Mouse (Mus musculus) forebrain, embryonic 13.5 days (tissue): ENCODE results near the gene Ctnnd2. TPM values are rescaled to one million over a fixed set of nuclear protein-coding genes. Genes with fewer than 3 reads are reported as not detected.
A peak's percentile ranks its signal among the peaks of the same experiment; 100 is the strongest.

ENCODE experiments used
- ATAC-seq: fragments of 200-750 bp; cut with Nextera tagmentation; 2 replicates; pipeline ENCODE4 v1.8.0; 2017
- H3K27ac ChIP-seq: fragments of 300-500 bp; sonication (generic); 2 replicates; pipeline ENCODE4 v1.5.1; 2015; ENCODE audit warnings: inconsistent platforms, mild to moderate bottlenecking, moderate library complexity
- H3K27me3 ChIP-seq: fragments of 300-500 bp; sonication (generic); 2 replicates; pipeline ENCODE4 v1.6.1; 2015; ENCODE audit warnings: mild to moderate bottlenecking, inconsistent platforms
- H3K36me3 ChIP-seq: fragments of 300-500 bp; sonication (generic); 2 replicates; pipeline ENCODE4 v1.6.1; 2015; ENCODE audit warnings: mild to moderate bottlenecking, inconsistent platforms; ENCODE audit not compliant: poor library complexity, severe bottlenecking
- H3K4me1 ChIP-seq: fragments of 300-500 bp; sonication (generic); 2 replicates; pipeline ENCODE4 v1.6.1; 2015; ENCODE audit warnings: inconsistent platforms
- H3K4me2 ChIP-seq: fragments of 300-500 bp; sonication (generic); 2 replicates; pipeline ENCODE4 v1.6.1; 2015; ENCODE audit warnings: inconsistent platforms, mild to moderate bottlenecking, moderate library complexity
- H3K4me3 ChIP-seq: fragments of 300-500 bp; sonication (generic); 2 replicates; pipeline ENCODE4 v1.5.1; 2015; ENCODE audit warnings: mild to moderate bottlenecking, inconsistent platforms
- H3K9ac ChIP-seq: fragments of 300-500 bp; sonication (generic); 2 replicates; pipeline ENCODE4 v1.6.1; 2015; ENCODE audit warnings: mild to moderate bottlenecking, inconsistent platforms
- H3K9me3 ChIP-seq: fragments of 300-500 bp; sonication (generic); replicated peaks from 2 replicates; pipeline ENCODE4 v1.6.1; 2016; ENCODE audit warnings: inconsistent platforms
- WGBS: fragments of 180-500 bp; shearing (Covaris S2); methylation state at CpG from one replicate; pipeline ENCODE4 v1.1.7; 2015; 5-methylcytosine and 5-hydroxymethylcytosine counted together
- polyA plus RNA-seq: library from polyadenylated mRNA; unstranded; fragments of >200 nt; fragmentation: Nextera tagmentation; extraction: Ambion mirVana; gene quantifications from 2 replicates; pipeline ENCODE4 v1.2.1, GENCODE M21; 2015

Gene Ctnnd2
- polyA plus RNA-seq, 1 experiment from 2014 or later, result 60.4 TPM

GRCm38 (mm10) chr15:30779903-30780302 lies 607.5 kb downstream of the Ctnnd2 start:
- Histone ChIP-seq H3K27ac (no peak overlapping the region), H3K4me2 (no peak overlapping the region), H3K36me3 (no peaks in the 10 kb centered on the region), H3K9ac (no peak overlapping the region), H3K27me3 (no peaks in the 10 kb centered on the region), H3K9me3 (no peaks in the 10 kb centered on the region), H3K4me1 (peaks cover 4% of the 10 kb centered on the region; the same call in 1 of the 2 replicates), H3K4me3 (no peak overlapping the region)
- WGBS, result 84% methylated on average over 1 of the region's 1 CpGs
- no peak for ATAC-seq

- peaks cover 4% of the 10 kb centered on the region; the same call in 1 of the 2 replicates for H3K4me1 ChIP-seq
- H3K36me3 ChIP-seq, result no peaks in the 10 kb centered on the region
- no peaks in the 10 kb centered on the region for H3K27me3 ChIP-seq
- no peaks in the 10 kb centered on the region for H3K9me3 ChIP-seq
- H3K27ac ChIP-seq, result no peak overlapping the region
- no peak overlapping the region for H3K4me3 ChIP-seq
- no peak overlapping the region for H3K9ac ChIP-seq
- no peak overlapping the region for H3K4me2 ChIP-seq
- no peak for ATAC-seq
Observed at GRCm38 (mm10) chr15:30780977-30781376, 608.6 kb downstream of the Ctnnd2 start.

DNA sequence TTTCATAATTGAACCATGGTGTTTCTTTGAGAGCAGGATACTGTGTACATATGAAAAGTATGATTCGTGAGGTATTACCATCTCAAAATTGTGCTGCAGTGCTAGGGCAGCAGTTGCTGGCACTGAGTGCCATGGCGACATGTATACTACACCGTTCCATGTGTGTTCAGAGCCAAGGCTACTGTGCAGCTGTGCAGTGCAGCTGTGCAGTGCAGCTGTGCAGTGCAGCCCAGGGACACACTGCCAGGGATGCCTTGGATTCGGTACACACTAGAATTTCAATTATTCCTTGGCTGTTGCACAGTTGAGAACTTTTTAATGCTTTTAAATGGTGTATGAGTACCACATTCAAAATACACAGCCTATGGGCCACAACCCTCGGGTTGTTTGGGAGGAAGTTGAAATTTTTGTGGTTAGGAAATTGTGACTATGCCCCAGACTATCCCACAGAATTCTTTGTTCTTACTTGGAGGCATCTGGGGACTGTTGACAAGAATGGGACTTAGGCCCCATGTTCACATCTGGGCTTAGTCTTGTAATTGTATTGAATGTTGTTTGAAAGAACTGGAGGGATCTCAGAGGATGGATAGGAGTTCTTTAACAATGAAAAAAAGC lies 613.4 kb downstream of the Ctnnd2 start:
- no peak overlapping the region for H3K4me2 ChIP-seq
- 94% methylated on average over 5 of the region's 5 CpGs for WGBS
- no peak overlapping the region for H3K27ac ChIP-seq
- no peak for ATAC-seq
- H3K9me3 ChIP-seq, result no peaks in the 10 kb centered on the region
- no peak overlapping the region for H3K4me3 ChIP-seq
- peaks cover 6% of the 10 kb centered on the region; the same call in 1 of the 2 replicates for H3K36me3 ChIP-seq
- no peaks in the 10 kb centered on the region for H3K27me3 ChIP-seq
- peaks cover 3% of the 10 kb centered on the region; the same call in 1 of the 2 replicates for H3K4me1 ChIP-seq
- H3K9ac ChIP-seq, result no peak overlapping the region

GRCm38 (mm10) chr15:30793260-30793659 lies 620.9 kb downstream of the Ctnnd2 start:
- H3K27me3 ChIP-seq, result no peaks in the 10 kb centered on the region
- no peak for ATAC-seq
- no peak overlapping the region for H3K27ac ChIP-seq
- H3K4me1 ChIP-seq, result no peaks in the 10 kb centered on the region
- H3K9me3 ChIP-seq, result no peaks in the 10 kb centered on the region
- no peak overlapping the region for H3K4me3 ChIP-seq
- H3K36me3 ChIP-seq, result peaks cover 3% of the 10 kb centered on the region; the same call in 1 of the 2 replicates
- WGBS, result 87% methylated on average over 3 of the region's 3 CpGs
- no peak overlapping the region for H3K4me2 ChIP-seq
- no peak overlapping the region for H3K9ac ChIP-seq

- H3K4me2 ChIP-seq, result no peak overlapping the region
- no peak overlapping the region for H3K27ac ChIP-seq
- no peaks in the 10 kb centered on the region for H3K4me1 ChIP-seq
- no peaks in the 10 kb centered on the region for H3K27me3 ChIP-seq
- no peaks in the 10 kb centered on the region for H3K36me3 ChIP-seq
- no peak overlapping the region for H3K9ac ChIP-seq
- no peaks in the 10 kb centered on the region for H3K9me3 ChIP-seq
- 99% methylated on average over 3 of the region's 3 CpGs for WGBS
- ATAC-seq, result no peak
- no peak overlapping the region for H3K4me3 ChIP-seq
Observed at GRCm38 (mm10) chr15:30795723-30796122, 623.3 kb downstream of the Ctnnd2 start.

DNA sequence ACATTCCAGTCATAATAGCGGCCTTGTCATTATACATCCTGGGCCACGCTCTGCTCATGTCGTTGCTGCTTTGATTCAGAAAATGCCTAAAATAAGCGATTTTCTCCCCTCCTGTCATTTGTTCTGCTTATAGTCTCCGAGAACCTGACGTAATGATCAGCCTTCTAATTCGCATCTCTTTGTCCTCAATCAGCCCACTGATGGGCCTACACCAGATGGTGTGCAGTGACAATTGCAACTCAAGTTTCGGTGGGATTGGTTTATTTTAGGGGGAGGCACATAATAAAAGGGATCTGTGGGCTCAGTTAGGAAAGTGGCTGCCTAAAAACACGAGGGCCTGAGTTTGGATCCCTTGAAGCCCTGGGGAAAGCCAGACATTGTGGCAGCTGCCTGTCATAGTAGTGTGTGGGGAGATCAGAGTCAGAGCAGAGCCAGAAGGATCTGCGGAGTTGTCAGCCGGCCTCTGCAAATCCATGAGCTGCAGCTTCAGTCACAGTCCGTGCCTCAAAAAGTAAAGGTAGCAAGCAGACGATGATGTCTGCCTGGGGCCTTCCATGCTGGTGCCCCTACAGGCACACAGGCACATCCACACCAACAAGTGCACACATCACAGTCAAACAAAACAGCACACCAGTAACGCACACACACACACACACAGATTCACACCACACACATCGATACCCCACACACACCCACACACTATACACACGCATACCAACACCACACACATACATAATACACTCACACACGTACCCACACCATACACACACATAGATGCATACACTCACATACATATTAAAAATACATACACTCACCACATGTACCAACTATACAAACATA lies 655.3 kb downstream of the Ctnnd2 start:
- Histone ChIP-seq H3K4me1 (0 out of 2 replicates have a peak, but pooled peaks cover 6% of the 10 kb centered on the region), H3K9ac (no peak overlapping the region), H3K4me3 (no peak overlapping the region), H3K27me3 (no peaks in the 10 kb centered on the region), H3K9me3 (no peaks in the 10 kb centered on the region), H3K27ac (peak overlapping the region; percentile 57), H3K36me3 (no peaks in the 10 kb centered on the region), H3K4me2 (no peak overlapping the region)
- 69% methylated on average over 17 of the region's 17 CpGs for WGBS
- peak; percentile 78 for ATAC-seq

DNA sequence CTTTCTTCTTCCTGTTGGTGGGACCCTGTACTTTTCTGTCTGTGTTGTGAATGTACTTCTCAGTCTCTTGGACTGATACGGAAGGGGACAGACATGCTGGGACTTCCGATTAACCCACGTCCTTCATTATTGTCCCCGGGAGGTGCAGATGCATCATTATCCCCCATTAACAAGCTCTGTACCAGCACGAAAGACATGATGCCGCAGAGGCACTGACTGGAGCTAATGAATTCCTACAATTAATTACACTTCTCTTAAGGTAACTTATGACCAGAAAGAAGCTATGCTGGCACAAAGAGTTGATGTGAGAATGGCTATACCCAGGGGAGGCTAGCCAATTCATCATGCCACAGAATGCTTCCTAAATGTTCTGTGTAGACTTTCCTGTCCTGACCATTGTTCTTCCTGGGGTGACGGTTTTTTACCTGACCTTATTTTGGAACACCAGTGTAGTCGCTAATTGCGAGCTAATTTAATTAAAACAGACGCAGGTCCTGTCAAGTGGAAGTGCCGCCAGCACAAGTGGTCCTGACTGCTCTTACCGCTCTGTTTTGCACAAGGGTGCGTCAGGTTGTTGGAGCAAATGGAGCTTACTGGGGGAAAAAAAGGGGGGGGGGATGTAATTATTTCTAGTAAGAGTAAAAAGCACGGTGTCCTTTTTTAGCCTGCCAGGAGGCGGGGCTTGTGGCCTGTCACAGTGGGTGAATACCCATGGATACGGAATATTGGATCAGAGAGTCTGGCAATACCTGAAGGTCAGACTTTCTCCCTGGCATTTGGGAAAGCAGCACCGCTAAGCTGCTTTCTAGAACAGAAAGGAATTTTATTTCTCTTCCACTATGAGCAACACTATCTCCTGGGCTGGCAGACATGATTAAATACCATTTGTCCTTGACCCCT lies 685.1 kb downstream of the Ctnnd2 start:
- H3K36me3 ChIP-seq, result no peaks in the 10 kb centered on the region
- ATAC-seq, result peak; percentile 68; the same call in 1 of the 2 replicates
- H3K27ac ChIP-seq, result no peak overlapping the region
- WGBS, result 29% methylated on average over 17 of the region's 17 CpGs
- no peaks in the 10 kb centered on the region for H3K27me3 ChIP-seq
- H3K4me3 ChIP-seq, result no peak overlapping the region
- peaks cover 24% of the 10 kb centered on the region for H3K4me1 ChIP-seq
- H3K4me2 ChIP-seq, result peak overlapping the region; percentile 10
- H3K9me3 ChIP-seq, result no peaks in the 10 kb centered on the region
- H3K9ac ChIP-seq, result no peak overlapping the region

DNA sequence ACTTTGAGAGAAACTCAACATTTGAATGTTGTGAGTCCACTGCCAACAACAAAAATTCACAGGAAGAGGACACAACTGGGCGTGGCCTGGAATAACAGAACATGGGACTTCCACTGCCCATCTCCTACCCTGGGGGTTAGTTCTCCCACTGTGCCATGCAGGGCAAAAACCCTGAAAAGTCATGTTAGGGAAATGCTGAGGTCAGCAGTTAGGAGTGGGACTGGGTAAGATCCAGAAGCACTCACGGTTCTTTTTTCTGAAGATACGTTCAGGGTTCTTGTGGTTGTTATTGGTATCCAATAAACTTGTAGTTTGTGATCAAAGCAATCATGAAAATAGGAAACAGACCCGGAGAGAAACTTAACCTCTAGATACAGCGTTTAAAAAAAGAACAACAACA lies 695.0 kb downstream of the Ctnnd2 start:
- no peaks in the 10 kb centered on the region for H3K9me3 ChIP-seq
- H3K9ac ChIP-seq, result no peak overlapping the region
- H3K36me3 ChIP-seq, result no peaks in the 10 kb centered on the region
- no peak for ATAC-seq
- no peak overlapping the region for H3K27ac ChIP-seq
- no peaks in the 10 kb centered on the region for H3K27me3 ChIP-seq
- 93% methylated on average over 5 of the region's 5 CpGs for WGBS
- H3K4me2 ChIP-seq, result no peak overlapping the region
- no peak overlapping the region for H3K4me3 ChIP-seq
- no peaks in the 10 kb centered on the region for H3K4me1 ChIP-seq

GRCm38 (mm10) chr15:30869673-30870512 lies 697.5 kb downstream of the Ctnnd2 start:
- Histone ChIP-seq H3K36me3 (no peaks in the 10 kb centered on the region), H3K9me3 (no peaks in the 10 kb centered on the region), H3K4me3 (no peak overlapping the region), H3K9ac (no peak overlapping the region), H3K4me1 (no peaks in the 10 kb centered on the region), H3K4me2 (no peak overlapping the region), H3K27ac (no peak overlapping the region), H3K27me3 (no peaks in the 10 kb centered on the region)
- no peak for ATAC-seq
- WGBS, result 74% methylated on average over 12 of the region's 12 CpGs

GRCm38 (mm10) chr15:30875523-30875922 lies 703.1 kb downstream of the Ctnnd2 start:
- Histone ChIP-seq H3K4me2 (no peak overlapping the region), H3K9me3 (no peaks in the 10 kb centered on the region), H3K9ac (no peak overlapping the region), H3K27me3 (no peaks in the 10 kb centered on the region), H3K36me3 (no peaks in the 10 kb centered on the region), H3K4me1 (no peaks in the 10 kb centered on the region), H3K4me3 (no peak overlapping the region), H3K27ac (no peak overlapping the region)
- ATAC-seq, result no peak
- WGBS, result 58% methylated on average over 1 of the region's 1 CpGs

DNA sequence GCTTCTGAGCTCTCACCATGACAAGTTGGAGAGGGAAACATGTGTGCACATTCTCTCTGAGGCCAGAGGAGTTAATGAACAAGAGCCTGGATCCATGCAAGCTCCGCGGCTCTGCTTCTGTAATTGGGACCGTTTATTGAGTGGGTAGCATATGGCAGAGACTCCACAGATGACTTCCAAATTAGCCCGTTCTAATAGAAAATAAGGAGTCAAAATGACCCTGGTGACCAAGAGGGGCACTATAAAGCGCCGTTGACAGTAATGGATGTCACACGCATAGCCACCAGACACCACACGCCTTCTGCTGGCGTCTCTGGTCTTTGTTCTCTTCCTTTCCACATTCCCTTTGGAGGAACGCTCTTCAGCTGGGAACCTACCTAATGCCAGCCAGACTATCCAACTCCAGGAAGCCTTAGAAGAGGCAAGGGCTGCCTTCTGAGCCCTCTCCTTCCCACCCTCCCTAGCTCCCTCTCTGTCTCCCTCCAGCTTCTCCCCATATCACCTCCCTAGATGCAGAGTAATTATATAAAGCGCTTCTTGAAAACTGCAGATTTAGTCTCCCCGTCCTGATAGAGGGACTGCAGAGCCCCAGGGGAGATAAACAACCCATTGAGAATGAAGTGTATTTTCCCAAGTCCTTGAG lies 712.4 kb downstream of the Ctnnd2 start:
- H3K27ac ChIP-seq, result peak overlapping the region; percentile 48; the same call in 1 of the 2 replicates
- peaks cover 19% of the 10 kb centered on the region for H3K4me1 ChIP-seq
- no peaks in the 10 kb centered on the region for H3K9me3 ChIP-seq
- H3K36me3 ChIP-seq, result peaks cover 6% of the 10 kb centered on the region; the same call in 1 of the 2 replicates
- no peak overlapping the region for H3K4me3 ChIP-seq
- ATAC-seq, result peak; percentile 52
- WGBS, result 68% methylated on average over 12 of the region's 12 CpGs
- H3K27me3 ChIP-seq, result no peaks in the 10 kb centered on the region
- H3K9ac ChIP-seq, result no peak overlapping the region
- no peak overlapping the region for H3K4me2 ChIP-seq
